Mouse (Mus musculus) ES-E14 (cell line): Measurements from ENCODE around the gene Rassf2. TPM values are rescaled to one million over a fixed set of nuclear protein-coding genes. Genes with fewer than 3 reads are reported as not detected.

Experiments
- DNase-seq: peaks from one replicate; pipeline ENCODE4 v3.0.0-alpha.2; 2013; ENCODE audit warnings: low read depth, low spot score
- H3K27ac ChIP-seq: 2 replicates; pipeline ENCODE4 v1.5.1; 2012; ENCODE audit warnings: low read depth, mild to moderate bottlenecking, low read length, moderate library complexity, mixed read lengths; ENCODE audit not compliant: poor library complexity, insufficient read depth, severe bottlenecking
- H3K36me3 ChIP-seq: 2 replicates; pipeline ENCODE4 v1.6.1; 2012; ENCODE audit warnings: mild to moderate bottlenecking, low read length, moderate library complexity, mixed read lengths; ENCODE audit not compliant: control insufficient read depth, poor library complexity, insufficient read depth, severe bottlenecking
- H3K4me1 ChIP-seq, 2 experiments: fragments of 150-350 bp in 1 of 2; sonication (generic) in 1 of 2; 2 replicates each; pipeline ENCODE4 v1.6.1; 2012; ENCODE audit warnings: low read length in 2 of 2, mild to moderate bottlenecking in 1 of 2, mixed read lengths in 1 of 2; ENCODE audit not compliant: control insufficient read depth in 2 of 2, insufficient read depth in 2 of 2, poor library complexity in 1 of 2
- H3K4me3 ChIP-seq, 2 experiments: fragments of 150-350 bp in 1 of 2; sonication (generic) in 1 of 2; 2 replicates each; pipeline ENCODE4 v1.5.1; 2012; ENCODE audit warnings: low read length in 2 of 2, low read depth in 1 of 2, mild to moderate bottlenecking in 1 of 2, mixed read lengths in 1 of 2; ENCODE audit not compliant: insufficient read depth in 1 of 2, poor library complexity in 1 of 2, severe bottlenecking in 1 of 2
- H3K9ac ChIP-seq: 2 replicates; pipeline ENCODE4 v1.6.1; 2012; ENCODE audit warnings: low read depth, mild to moderate bottlenecking, low read length, mixed read lengths; ENCODE audit not compliant: poor library complexity, insufficient read depth, severe bottlenecking
- H3K9me3 ChIP-seq: fragments of 150-350 bp; sonication (generic); 2 replicates; pipeline ENCODE4 v1.6.1; 2012; ENCODE audit warnings: low read depth, mild to moderate bottlenecking, low read length; ENCODE audit not compliant: control insufficient read depth, insufficient read depth
- CHD2 ChIP-seq: IDR thresholded peaks from 2 replicates; pipeline ENCODE4 v1.6.1; 2014; ENCODE audit warnings: mild to moderate bottlenecking, low read depth, low read length, inconsistent platforms
- HCFC1 ChIP-seq: IDR thresholded peaks from 2 replicates; pipeline ENCODE4 v1.6.1; 2012; ENCODE audit warnings: low read length, inconsistent platforms, borderline replicate concordance; ENCODE audit not compliant: insufficient read depth
- MAFK ChIP-seq: IDR thresholded peaks from 2 replicates; pipeline ENCODE4 v1.6.1; 2014; ENCODE audit warnings: mild to moderate bottlenecking, low read depth, low read length, inconsistent platforms; ENCODE audit not compliant: insufficient read depth
- ZC3H11A ChIP-seq: IDR thresholded peaks from 2 replicates; pipeline ENCODE4 v1.6.1; 2012; ENCODE audit warnings: low read depth, mild to moderate bottlenecking, inconsistent platforms, low read length, borderline replicate concordance
- ZNF384 ChIP-seq: IDR thresholded peaks from 2 replicates; pipeline ENCODE4 v1.6.1; 2012; ENCODE audit warnings: low read depth, low read length, inconsistent platforms
- in situ Hi-C, 2 experiments: fragments of 600-800 bp; cut with MboI; formaldehyde crosslinking; loops; one replicate each; pipeline ENCODE4 v1.15.1; 2025; ENCODE audit warnings: low sequenced_read_pairs in 2 of 2, inconsistent platforms in 1 of 2; ENCODE audit not compliant: unreplicated experiment in 2 of 2
- total RNA-seq: library from RNA; depleted of rRNA; stranded (reverse); fragments of 300-350 nt; gene quantifications from 2 replicates; pipeline ENCODE4 v1.2.3, GENCODE M21; 2012

Gene Rassf2
- total RNA-seq, 1 experiment: 2.2 TPM

- H3K9me3 ChIP-seq: no peaks in the 10 kb centered on the region
- no peak for DNase-seq
- H3K4me3 ChIP-seq: no peak overlapping the region
- no peak overlapping the region for H3K27ac ChIP-seq
- in situ Hi-C loops: no loop called here
- peaks cover 5% of the 10 kb centered on the region; the same call in 1 of the 2 replicates for H3K36me3 ChIP-seq
- H3K4me1 ChIP-seq: peaks cover 0 to 2% of the 10 kb centered on the region in 2 experiments; a peak in 1 of 4 replicates
- TF ChIP-seq CHD2 (no peak), HCFC1 (no peak), ZC3H11A (no peak), ZNF384 (no peak), MAFK (no peak)
- no peak overlapping the region for H3K9ac ChIP-seq
These were observed 28.2 kb downstream of the Rassf2 start for GRCm38 (mm10) chr2:132001696-132002334.

- no peak for DNase-seq
- no peak for TF ChIP-seq MAFK
- TF ChIP-seq ZC3H11A: no peak
- no peak for TF ChIP-seq ZNF384
- TF ChIP-seq HCFC1: no peak
- no peak for TF ChIP-seq CHD2
- no peak overlapping the region for H3K4me3 ChIP-seq
- H3K36me3 ChIP-seq: no peaks in the 10 kb centered on the region
- H3K9ac ChIP-seq: no peak overlapping the region
- H3K4me1 ChIP-seq: peaks cover 0 to 2% of the 10 kb centered on the region in 2 experiments; a peak in 1 of 4 replicates
- in situ Hi-C loops: no loop called here
- no peak overlapping the region for H3K27ac ChIP-seq
- no peaks in the 10 kb centered on the region for H3K9me3 ChIP-seq
These were observed 32.7 kb downstream of the Rassf2 start for GRCm38 (mm10) chr2:131997356-131997755.

- no peak for DNase-seq
- Histone ChIP-seq H3K36me3 (no peaks in the 10 kb centered on the region), H3K4me3 (no peak overlapping the region), H3K9ac (no peak overlapping the region), H3K9me3 (no peaks in the 10 kb centered on the region), H3K27ac (no peak overlapping the region), H3K4me1 (peaks cover 0 to 2% of the 10 kb centered on the region in 2 experiments; a peak in 1 of 4 replicates)
- TF ChIP-seq ZC3H11A (no peak), MAFK (no peak), ZNF384 (no peak), CHD2 (no peak), HCFC1 (no peak)
- in situ Hi-C loops: no loop called here
These were observed 33.7 kb downstream of the Rassf2 start for GRCm38 (mm10) chr2:131996369-131996768.

- Histone ChIP-seq H3K36me3 (no peaks in the 10 kb centered on the region), H3K27ac (no peak overlapping the region), H3K4me1 (peaks cover 0 to 2% of the 10 kb centered on the region in 2 experiments; a peak in 1 of 4 replicates), H3K4me3 (no peak overlapping the region), H3K9ac (no peak overlapping the region), H3K9me3 (no peaks in the 10 kb centered on the region)
- no peak for DNase-seq
- in situ Hi-C loops: no loop called here
- TF ChIP-seq ZC3H11A (no peak), HCFC1 (no peak), CHD2 (no peak), ZNF384 (no peak), MAFK (no peak)
These were observed 34.3 kb downstream of the Rassf2 start for GRCm38 (mm10) chr2:131995742-131996141.

- no peak overlapping the region for H3K27ac ChIP-seq
- no peaks in the 10 kb centered on the region for H3K9me3 ChIP-seq
- TF ChIP-seq CHD2: no peak
- no peak for TF ChIP-seq HCFC1
- no peak for TF ChIP-seq ZC3H11A
- no peak for TF ChIP-seq MAFK
- TF ChIP-seq ZNF384: no peak
- in situ Hi-C loops: no loop called here
- H3K4me3 ChIP-seq: no peak overlapping the region
- peaks cover 0 to 2% of the 10 kb centered on the region in 2 experiments; a peak in 1 of 4 replicates for H3K4me1 ChIP-seq
- no peak for DNase-seq
- H3K9ac ChIP-seq: no peak overlapping the region
- H3K36me3 ChIP-seq: no peaks in the 10 kb centered on the region
These were observed 35.1 kb downstream of the Rassf2 start for GRCm38 (mm10) chr2:131994971-131995370.
